Mouse (Mus musculus) layer of hippocampus, postnatal 25 days (tissue): ENCODE measurements at regions not wholly inside any gene's neighbourhood (a gene's known extent, or its start where the extent isn't known, plus 50 kb on each side); places are given as distances from the start of the nearest gene placed in this dataset.

Experiments used
- DNase-seq, 2 experiments: peaks; one replicate each; pipeline ENCODE4 v3.0.0; 2022; ENCODE audit warnings: mixed read lengths in 2 of 2, low spot score in 1 of 2; ENCODE audit errors: extremely low spot score in 1 of 2

- no peak for DNase-seq
Observed at GRCm38 (mm10) chr7:37213751-37214181, 515.8 kb downstream of the Tshz3 start.

- DNase-seq, result no peak
Observed at GRCm38 (mm10) chr7:37215498-37215897, 517.6 kb downstream of the Tshz3 start.

- no peak for DNase-seq
Observed at GRCm38 (mm10) chr7:37220476-37220875, 522.6 kb downstream of the Tshz3 start.

GRCm38 (mm10) chr7:37226423-37226822 is 528.5 kb downstream of the Tshz3 start:
- DNase-seq, result no peak

GRCm38 (mm10) chr7:37230641-37231347 is 532.9 kb downstream of the Tshz3 start:
- DNase-seq, result no peak

- DNase-seq, result no peak
Observed at GRCm38 (mm10) chr7:37240832-37241231, 532.6 kb downstream of the Zfp536 start.

GRCm38 (mm10) chr7:37241781-37242180 is 531.7 kb downstream of the Zfp536 start:
- DNase-seq, result no peak

GRCm38 (mm10) chr7:37242476-37242875 is 531.0 kb downstream of the Zfp536 start:
- no peak for DNase-seq

- DNase-seq, result no peak
Observed at GRCm38 (mm10) chr7:37246156-37246555, 527.3 kb downstream of the Zfp536 start.

GRCm38 (mm10) chr7:37254431-37254830 is 519.0 kb downstream of the Zfp536 start:
- DNase-seq, result no peak

GRCm38 (mm10) chr7:37255840-37256239 is 517.6 kb downstream of the Zfp536 start:
- no peak for DNase-seq

- no peak for DNase-seq
Observed at GRCm38 (mm10) chr7:37259293-37259692, 514.1 kb downstream of the Zfp536 start.

GRCm38 (mm10) chr7:37262846-37263245 is 510.6 kb downstream of the Zfp536 start:
- DNase-seq, result no peak

GRCm38 (mm10) chr7:37267404-37267803 is 506.0 kb downstream of the Zfp536 start:
- DNase-seq, result no peak

- no peak for DNase-seq
Observed at GRCm38 (mm10) chr7:37270841-37271240, 502.6 kb downstream of the Zfp536 start.

- DNase-seq, result no peak
Observed at GRCm38 (mm10) chr7:37290018-37290417, 483.4 kb downstream of the Zfp536 start.

GRCm38 (mm10) chr7:37290493-37291045 is 482.9 kb downstream of the Zfp536 start:
- DNase-seq, result no peak

GRCm38 (mm10) chr7:37291726-37292125 is 481.7 kb downstream of the Zfp536 start:
- DNase-seq, result no peak

- DNase-seq, result no peak
Observed at GRCm38 (mm10) chr7:37292554-37292953, 480.9 kb downstream of the Zfp536 start.

GRCm38 (mm10) chr7:37298888-37299287 is 474.6 kb downstream of the Zfp536 start:
- no peak for DNase-seq

GRCm38 (mm10) chr7:37305463-37305862 is 468.0 kb downstream of the Zfp536 start:
- DNase-seq, result no peak

GRCm38 (mm10) chr7:37307191-37307590 is 466.2 kb downstream of the Zfp536 start:
- no peak for DNase-seq
